Mouse (Mus musculus) testis, postnatal 10 days (tissue): ENCODE data around the gene Gm21891.
"Not testable (repeated sequence)": the region's sequence is repeated elsewhere in the genome, so short reads cannot be mapped to it uniquely, and the experiment has no call there.

Experiments
- DNase-seq: peaks from one replicate; pipeline ENCODE4 v3.0.0; 2021; ENCODE audit warnings: low spot score

Gene Gm21891

DNA sequence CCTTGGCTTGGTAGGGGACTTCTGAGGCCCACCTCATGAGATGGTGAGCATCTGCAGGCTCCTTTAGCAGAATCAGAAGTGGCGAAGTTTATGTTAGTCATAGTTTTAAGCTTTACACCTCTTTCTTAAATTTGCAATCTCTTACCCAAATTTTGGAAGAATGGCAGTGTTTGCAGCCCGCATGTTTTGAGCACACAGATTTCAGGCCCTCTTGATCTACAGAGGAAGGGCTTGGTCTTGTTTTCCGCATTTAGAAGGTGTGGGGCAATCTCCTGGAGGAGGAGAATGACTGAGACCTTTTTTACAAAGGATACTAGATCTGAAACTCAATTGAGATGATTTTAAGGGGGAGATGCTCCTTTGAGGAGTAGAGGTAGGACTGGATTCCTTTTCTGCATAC is at the start of gene Gm21891:
Gene Gm21891 (minus strand): TSS at position 101 of the 400 bp plus-strand sequence.
- DNase-seq = not testable (repeated sequence)

DNA sequence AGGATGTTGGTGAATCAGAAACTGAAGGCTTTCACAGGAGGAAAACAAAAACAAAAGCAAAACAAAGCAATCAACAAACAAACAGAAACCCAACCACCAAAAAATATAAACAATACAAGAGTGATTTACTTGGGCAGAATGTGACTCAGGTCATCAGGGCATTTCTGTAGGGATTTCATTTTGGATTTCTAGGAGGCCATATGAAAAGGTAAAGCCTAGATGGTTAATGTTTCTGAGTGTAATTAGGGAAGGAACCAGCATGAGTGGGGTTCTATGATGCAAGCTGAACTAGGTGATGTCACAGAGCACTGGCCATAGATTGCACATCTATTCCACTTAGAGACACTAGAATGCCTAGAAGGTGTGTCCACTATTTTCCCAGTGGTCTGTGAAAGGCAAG is 28.4 kb upstream of the Gm21891 start, which contains the start of gene Gm21425:
Gene Gm21425 (plus strand): TSS at position 301 of the 400 bp plus-strand sequence.
- DNase-seq = not testable (repeated sequence)
